Mouse (Mus musculus) brain, embryonic 14.5 days (tissue): ENCODE results near the gene Gm11444.

ENCODE experiments used
- CTCF ChIP-seq: fragments of 200-500 bp; IDR thresholded peaks from 2 replicates; pipeline ENCODE4 v1.5.1; 2012; ENCODE audit warnings: inconsistent platforms, mild to moderate bottlenecking, moderate library complexity, borderline replicate concordance; ENCODE audit not compliant: insufficient read depth, insufficient read length; ENCODE audit errors: extremely low read depth
- POLR2A ChIP-seq: fragments of 200-500 bp; IDR thresholded peaks from 2 replicates; pipeline ENCODE4 v1.6.1; 2012; ENCODE audit warnings: mild to moderate bottlenecking, inconsistent platforms, borderline replicate concordance; ENCODE audit not compliant: poor library complexity, insufficient read depth, insufficient read length, severe bottlenecking; ENCODE audit errors: extremely low read depth

DNA sequence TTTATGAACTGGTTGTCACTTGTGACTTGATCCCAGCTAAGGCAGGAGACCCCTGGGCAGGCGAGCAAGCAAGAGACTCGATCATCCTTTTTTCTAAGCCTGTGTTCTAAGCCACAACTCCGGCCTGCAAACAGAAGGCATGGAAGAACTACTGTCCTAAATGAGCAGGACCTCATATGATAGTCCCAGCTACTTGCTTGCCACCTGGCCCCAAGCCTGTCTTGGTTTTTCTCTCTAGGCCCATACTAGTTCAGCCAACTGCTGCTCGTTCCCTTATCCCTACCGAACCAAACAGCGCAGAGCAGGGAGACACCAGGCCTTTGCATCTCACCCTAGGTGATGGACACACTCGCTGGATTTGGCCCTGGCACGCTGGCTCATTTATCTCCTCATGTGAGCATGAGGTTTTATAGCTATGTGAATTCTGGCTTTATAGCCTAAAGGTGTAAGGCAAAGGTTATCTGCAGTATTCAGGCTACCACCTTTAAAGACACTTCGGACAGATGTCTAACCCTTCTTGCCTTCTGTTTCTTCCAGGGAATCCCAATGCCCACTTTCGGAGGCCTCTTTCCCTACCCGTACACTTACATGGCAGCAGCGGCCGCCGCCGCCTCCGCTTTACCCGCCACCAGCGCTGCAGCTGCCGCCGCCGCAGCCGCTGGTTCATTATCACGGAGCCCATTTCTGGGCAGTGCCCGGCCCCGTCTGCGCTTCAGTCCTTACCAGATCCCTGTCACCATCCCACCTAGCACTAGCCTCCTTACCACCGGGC, 9.9 kb downstream of the Gm11444 start:
- no peak for TF ChIP-seq CTCF
- no peak for TF ChIP-seq POLR2A
